Mouse (Mus musculus) forebrain, embryonic 15.5 days (tissue): ENCODE results near the gene Otud3. TPM values are rescaled to one million over a fixed set of nuclear protein-coding genes. Genes with fewer than 3 reads are reported as not detected.

Experiments
- ATAC-seq: fragments of 200-750 bp; cut with Nextera tagmentation; replicated peaks from 2 replicates; pipeline ENCODE4 v1.8.0; 2017; ENCODE audit warnings: mild to moderate bottlenecking, moderate TSS enrichment, moderate library complexity
- H3K27ac ChIP-seq: fragments of 300-500 bp; sonication (generic); replicated peaks from 2 replicates; pipeline ENCODE4 v1.5.1; 2015; ENCODE audit warnings: mild to moderate bottlenecking, inconsistent platforms
- H3K27me3 ChIP-seq: fragments of 300-500 bp; sonication (generic); 2 replicates; pipeline ENCODE4 v1.6.1; 2015; ENCODE audit warnings: inconsistent platforms
- H3K36me3 ChIP-seq: fragments of 300-500 bp; sonication (generic); 2 replicates; pipeline ENCODE4 v1.6.1; 2015; ENCODE audit warnings: mild to moderate bottlenecking, inconsistent platforms
- H3K4me1 ChIP-seq: fragments of 300-500 bp; sonication (generic); 2 replicates; pipeline ENCODE4 v1.6.1; 2015; ENCODE audit warnings: inconsistent platforms
- H3K4me2 ChIP-seq: fragments of 300-500 bp; sonication (generic); replicated peaks from 2 replicates; pipeline ENCODE4 v1.6.1; 2015; ENCODE audit warnings: mild to moderate bottlenecking, inconsistent platforms
- H3K4me3 ChIP-seq: fragments of 300-500 bp; sonication (generic); 2 replicates; pipeline ENCODE4 v1.5.1; 2015; ENCODE audit warnings: mild to moderate bottlenecking, inconsistent platforms
- H3K9ac ChIP-seq: fragments of 300-500 bp; sonication (generic); replicated peaks from 2 replicates; pipeline ENCODE4 v1.6.1; 2015; ENCODE audit warnings: mild to moderate bottlenecking, inconsistent platforms
- H3K9me3 ChIP-seq: fragments of 300-500 bp; sonication (generic); 2 replicates; pipeline ENCODE4 v1.6.1; 2016; ENCODE audit warnings: inconsistent platforms
- WGBS: fragments of 180-500 bp; shearing (Covaris S2); methylation state at CpG from one replicate; pipeline ENCODE4 v1.1.7; 2015; ENCODE audit warnings: mixed read lengths; 5-methylcytosine and 5-hydroxymethylcytosine counted together
- polyA plus RNA-seq: library from polyadenylated mRNA; unstranded; fragments of >200 nt; fragmentation: Nextera tagmentation; extraction: Ambion mirVana; gene quantifications from 2 replicates; pipeline ENCODE4 v1.2.1, GENCODE M21; 2015

The Otud3 gene
- polyA plus RNA-seq: 2.7 and 3.4 TPM in 2 replicates

GRCm38 (mm10) chr4:138913797-138914196 is at the start of gene Otud3:
Gene Otud3, minus strand, starts transcription at chr4:138913945.
- H3K27me3 ChIP-seq: no peaks in the 10 kb centered on the region
- peak within 1 kb of the TSS; percentile 97 for H3K4me2 ChIP-seq
- peak; percentile 96 for ATAC-seq
- peak within 1 kb of the TSS; percentile 79 for H3K27ac ChIP-seq
- H3K36me3 ChIP-seq: 0 out of 2 replicates have a peak, but pooled peaks cover 2% of the 10 kb centered on the region
- no peaks in the 10 kb centered on the region for H3K9me3 ChIP-seq
- peaks cover 14% of the 10 kb centered on the region for H3K4me1 ChIP-seq
- H3K4me3 ChIP-seq: peak within 1 kb of the TSS; percentile 98
- H3K9ac ChIP-seq: peak within 1 kb of the TSS; percentile 94
- under 1% methylated on average over 39 of the region's 39 CpGs for whole genome bisulfite sequencing

GRCm38 (mm10) chr4:138962719-138963118 is 49.0 kb upstream of the Otud3 start:
- Histone ChIP-seq H3K36me3 (no peaks in the 10 kb centered on the region), H3K9me3 (no peaks in the 10 kb centered on the region), H3K4me2 (no peak overlapping the region), H3K4me3 (no peak overlapping the region), H3K27me3 (no peaks in the 10 kb centered on the region), H3K9ac (no peak overlapping the region), H3K27ac (no peak overlapping the region), H3K4me1 (no peaks in the 10 kb centered on the region)
- ATAC-seq: no peak
- 97% methylated on average over 5 of the region's 5 CpGs for WGBS

GRCm38 (mm10) chr4:138959926-138960325 is 46.2 kb upstream of the Otud3 start:
- H3K36me3 ChIP-seq: no peaks in the 10 kb centered on the region
- no peak for ATAC-seq
- H3K4me3 ChIP-seq: no peak overlapping the region
- WGBS: 75% methylated on average over 7 of the region's 7 CpGs
- H3K9me3 ChIP-seq: no peaks in the 10 kb centered on the region
- no peak overlapping the region for H3K4me2 ChIP-seq
- H3K4me1 ChIP-seq: no peaks in the 10 kb centered on the region
- H3K9ac ChIP-seq: no peak overlapping the region
- H3K27me3 ChIP-seq: no peaks in the 10 kb centered on the region
- no peak overlapping the region for H3K27ac ChIP-seq

GRCm38 (mm10) chr4:138959120-138959519 is 45.4 kb upstream of the Otud3 start:
- Histone ChIP-seq H3K9me3 (no peaks in the 10 kb centered on the region), H3K27me3 (no peaks in the 10 kb centered on the region), H3K36me3 (no peaks in the 10 kb centered on the region), H3K4me2 (no peak overlapping the region), H3K9ac (no peak overlapping the region), H3K27ac (no peak overlapping the region), H3K4me3 (no peak overlapping the region), H3K4me1 (no peaks in the 10 kb centered on the region)
- ATAC-seq: no peak
- WGBS: 80% methylated on average over 15 of the region's 15 CpGs

- Histone ChIP-seq H3K4me2 (no peak overlapping the region), H3K36me3 (no peaks in the 10 kb centered on the region), H3K4me1 (no peaks in the 10 kb centered on the region), H3K9me3 (no peaks in the 10 kb centered on the region), H3K4me3 (no peak overlapping the region), H3K27me3 (no peaks in the 10 kb centered on the region), H3K9ac (no peak overlapping the region), H3K27ac (no peak overlapping the region)
- 83% methylated on average over 9 of the region's 9 CpGs for WGBS
- ATAC-seq: no peak
These were observed 44.9 kb upstream of the Otud3 start for GRCm38 (mm10) chr4:138958612-138959011.

GRCm38 (mm10) chr4:138948257-138948656 is 34.5 kb upstream of the Otud3 start:
- no peaks in the 10 kb centered on the region for H3K4me1 ChIP-seq
- H3K27me3 ChIP-seq: no peaks in the 10 kb centered on the region
- 93% methylated on average over 2 of the region's 2 CpGs for WGBS
- H3K27ac ChIP-seq: no peak overlapping the region
- ATAC-seq: no peak
- no peak overlapping the region for H3K4me3 ChIP-seq
- H3K9me3 ChIP-seq: no peaks in the 10 kb centered on the region
- H3K4me2 ChIP-seq: no peak overlapping the region
- H3K36me3 ChIP-seq: no peaks in the 10 kb centered on the region
- no peak overlapping the region for H3K9ac ChIP-seq

- ATAC-seq: no peak
- Histone ChIP-seq H3K27me3 (no peaks in the 10 kb centered on the region), H3K4me1 (0 out of 2 replicates have a peak, but pooled peaks cover 6% of the 10 kb centered on the region), H3K36me3 (no peaks in the 10 kb centered on the region), H3K27ac (no peak overlapping the region), H3K4me2 (no peak overlapping the region), H3K9me3 (no peaks in the 10 kb centered on the region), H3K9ac (no peak overlapping the region), H3K4me3 (no peak overlapping the region)
- WGBS: 28% methylated on average over 15 of the region's 15 CpGs
These were observed 30.0 kb upstream of the Otud3 start for GRCm38 (mm10) chr4:138943730-138944129.

- Histone ChIP-seq H3K27me3 (no peaks in the 10 kb centered on the region), H3K4me1 (0 out of 2 replicates have a peak, but pooled peaks cover 6% of the 10 kb centered on the region), H3K9ac (no peak overlapping the region), H3K36me3 (no peaks in the 10 kb centered on the region), H3K4me2 (no peak overlapping the region), H3K27ac (no peak overlapping the region), H3K9me3 (no peaks in the 10 kb centered on the region), H3K4me3 (no peak overlapping the region)
- no peak for ATAC-seq
- WGBS: 63% methylated on average over 6 of the region's 6 CpGs
These were observed 28.2 kb upstream of the Otud3 start for GRCm38 (mm10) chr4:138941966-138942365.

GRCm38 (mm10) chr4:138941401-138941800 is 27.7 kb upstream of the Otud3 start:
- no peaks in the 10 kb centered on the region for H3K36me3 ChIP-seq
- no peaks in the 10 kb centered on the region for H3K9me3 ChIP-seq
- WGBS: 44% methylated on average over 7 of the region's 7 CpGs
- ATAC-seq: no peak
- H3K4me1 ChIP-seq: 0 out of 2 replicates have a peak, but pooled peaks cover 6% of the 10 kb centered on the region
- H3K4me3 ChIP-seq: no peak overlapping the region
- H3K27ac ChIP-seq: no peak overlapping the region
- no peaks in the 10 kb centered on the region for H3K27me3 ChIP-seq
- H3K4me2 ChIP-seq: no peak overlapping the region
- H3K9ac ChIP-seq: no peak overlapping the region

- no peaks in the 10 kb centered on the region for H3K36me3 ChIP-seq
- 0 out of 2 replicates have a peak, but pooled peaks cover 6% of the 10 kb centered on the region for H3K4me1 ChIP-seq
- WGBS: 75% methylated on average over 4 of the region's 4 CpGs
- H3K4me2 ChIP-seq: no peak overlapping the region
- no peaks in the 10 kb centered on the region for H3K27me3 ChIP-seq
- no peak overlapping the region for H3K9ac ChIP-seq
- H3K9me3 ChIP-seq: no peaks in the 10 kb centered on the region
- no peak overlapping the region for H3K27ac ChIP-seq
- H3K4me3 ChIP-seq: no peak overlapping the region
- ATAC-seq: no peak
These were observed 25.7 kb upstream of the Otud3 start for GRCm38 (mm10) chr4:138939481-138939880.

- 0 out of 2 replicates have a peak, but pooled peaks cover 6% of the 10 kb centered on the region for H3K4me1 ChIP-seq
- no peaks in the 10 kb centered on the region for H3K27me3 ChIP-seq
- no peaks in the 10 kb centered on the region for H3K36me3 ChIP-seq
- WGBS: 78% methylated on average over 10 of the region's 10 CpGs
- no peak overlapping the region for H3K27ac ChIP-seq
- ATAC-seq: no peak
- no peaks in the 10 kb centered on the region for H3K9me3 ChIP-seq
- no peak overlapping the region for H3K4me3 ChIP-seq
- H3K9ac ChIP-seq: no peak overlapping the region
- no peak overlapping the region for H3K4me2 ChIP-seq
These were observed 24.9 kb upstream of the Otud3 start for GRCm38 (mm10) chr4:138938495-138939269.

GRCm38 (mm10) chr4:138934456-138935145 is 20.9 kb upstream of the Otud3 start:
- WGBS: 84% methylated on average over 11 of the region's 11 CpGs

More at GRCm38 (mm10) chr4:138934456-138935145, 20.9 kb upstream of the Otud3 start:
- H3K4me2 ChIP-seq: no peak overlapping the region
- H3K27me3 ChIP-seq: no peaks in the 10 kb centered on the region
- no peaks in the 10 kb centered on the region for H3K36me3 ChIP-seq
- H3K9ac ChIP-seq: no peak overlapping the region
- H3K4me3 ChIP-seq: no peak overlapping the region
- H3K27ac ChIP-seq: no peak overlapping the region
- no peak for ATAC-seq
- H3K9me3 ChIP-seq: no peaks in the 10 kb centered on the region
- H3K4me1 ChIP-seq: no peaks in the 10 kb centered on the region
